Mouse (Mus musculus) ES-Bruce4 (cell line): Measurements from ENCODE around the gene Spock1. TPM values are rescaled to one million over a fixed set of nuclear protein-coding genes. Genes with fewer than 3 reads are reported as not detected.

Experiments
- H3K27ac ChIP-seq: 2 replicates; pipeline ENCODE4 v1.5.1; 2012; ENCODE audit warnings: low read length, inconsistent platforms; ENCODE audit not compliant: insufficient read depth
- H3K27me3 ChIP-seq: 2 replicates; pipeline ENCODE4 v1.6.1; 2012; ENCODE audit warnings: mild to moderate bottlenecking, low read length, inconsistent platforms; ENCODE audit not compliant: control insufficient read depth, poor library complexity, insufficient read depth, severe bottlenecking
- H3K36me3 ChIP-seq: 2 replicates; pipeline ENCODE4 v1.6.1; 2012; ENCODE audit warnings: inconsistent platforms, mild to moderate bottlenecking, low read length, moderate library complexity; ENCODE audit not compliant: control insufficient read depth, poor library complexity, insufficient read depth, severe bottlenecking
- H3K4me1 ChIP-seq: one replicate; pipeline ENCODE4 v1.8.1; 2011; ENCODE audit warnings: low read length; ENCODE audit not compliant: control insufficient read depth, insufficient read depth
- H3K4me3 ChIP-seq: 2 replicates; pipeline ENCODE4 v1.5.1; 2011; ENCODE audit warnings: low read depth, mild to moderate bottlenecking, low read length
- H3K9ac ChIP-seq: 2 replicates; pipeline ENCODE4 v1.6.1; 2012; ENCODE audit warnings: low read depth, mild to moderate bottlenecking, inconsistent platforms; ENCODE audit not compliant: poor library complexity, severe bottlenecking
- H3K9me3 ChIP-seq: replicated peaks from 2 replicates; pipeline ENCODE4 v1.6.1; 2012; ENCODE audit warnings: mild to moderate bottlenecking, low read length, inconsistent platforms; ENCODE audit not compliant: control insufficient read depth, poor library complexity, insufficient read depth, severe bottlenecking
- CTCF ChIP-seq: IDR thresholded peaks from one replicate; pipeline ENCODE4 v1.8.1; 2011; ENCODE audit warnings: low read depth, low read length
- EP300 ChIP-seq: IDR thresholded peaks from 2 replicates; pipeline ENCODE4 v1.6.1; 2011; ENCODE audit warnings: low read depth, low read length; ENCODE audit not compliant: insufficient read depth
- POLR2A ChIP-seq: IDR thresholded peaks from one replicate; pipeline ENCODE4 v1.8.1; 2011; ENCODE audit warnings: low read length; ENCODE audit not compliant: insufficient read depth
- polyA plus RNA-seq: library from polyadenylated mRNA; stranded (reverse); fragments of >200 nt; gene quantifications from 2 replicates; pipeline ENCODE4 v1.2.4, GENCODE M21; 2011; ENCODE audit warnings: low read depth; ENCODE audit not compliant: missing spikeins, insufficient read depth, insufficient read length

Spock1 gene
- polyA plus RNA-seq, 1 experiment, result 0.61 TPM

- Histone ChIP-seq H3K27me3 (no peaks in the 10 kb centered on the region), H3K4me1 (no peaks in the 10 kb centered on the region), H3K27ac (no peak overlapping the region), H3K36me3 (no peaks in the 10 kb centered on the region), H3K9ac (no peak overlapping the region), H3K9me3 (0 out of 2 replicates have a peak, but pooled peaks cover 6% of the 10 kb centered on the region), H3K4me3 (no peak overlapping the region)
- TF ChIP-seq CTCF (no peak), EP300 (no peak), POLR2A (no peak)
These were observed 373.8 kb downstream of the Spock1 start for GRCm38 (mm10) chr13:57534325-57534724.

- no peaks in the 10 kb centered on the region for H3K27me3 ChIP-seq
- H3K27ac ChIP-seq, result peak overlapping the region; percentile 53
- H3K4me1 ChIP-seq, result peaks cover 2% of the 10 kb centered on the region
- no peak overlapping the region for H3K9ac ChIP-seq
- H3K36me3 ChIP-seq, result no peaks in the 10 kb centered on the region
- no peak overlapping the region for H3K4me3 ChIP-seq
- TF ChIP-seq EP300 (no peak), POLR2A (no peak), CTCF (no peak)
- H3K9me3 ChIP-seq, result peaks cover 8% of the 10 kb centered on the region; the same call in 1 of the 2 replicates
These were observed 382.2 kb downstream of the Spock1 start for GRCm38 (mm10) chr13:57525946-57526345.

GRCm38 (mm10) chr13:57524546-57524945 lies 383.6 kb downstream of the Spock1 start:
- H3K9me3 ChIP-seq, result peaks cover 5% of the 10 kb centered on the region; the same call in 1 of the 2 replicates
- H3K36me3 ChIP-seq, result no peaks in the 10 kb centered on the region
- H3K27me3 ChIP-seq, result no peaks in the 10 kb centered on the region
- H3K4me3 ChIP-seq, result no peak overlapping the region
- no peak overlapping the region for H3K27ac ChIP-seq
- H3K9ac ChIP-seq, result no peak overlapping the region
- H3K4me1 ChIP-seq, result peaks cover 2% of the 10 kb centered on the region
- no peak for TF ChIP-seq POLR2A
- TF ChIP-seq CTCF, result no peak
- no peak for TF ChIP-seq EP300

DNA sequence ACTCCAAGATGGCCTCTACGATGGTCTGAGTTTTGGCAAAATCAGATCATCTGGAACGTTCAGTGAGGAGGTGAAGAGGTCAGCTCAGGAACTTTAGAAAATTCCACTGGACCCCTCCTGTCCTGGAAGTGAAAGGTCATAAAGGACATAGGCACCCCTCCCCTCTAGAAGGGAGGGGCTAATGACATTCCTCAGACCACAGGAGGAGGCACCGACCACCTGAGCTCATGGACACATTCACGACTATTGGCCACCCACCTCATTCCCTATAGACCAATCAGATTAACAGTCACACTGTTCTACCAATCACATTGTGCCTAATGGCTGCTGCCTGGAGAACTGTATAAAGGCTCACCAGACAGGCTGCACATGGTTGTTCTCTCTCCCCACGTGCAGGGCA lies 384.8 kb downstream of the Spock1 start:
- H3K9ac ChIP-seq, result no peak overlapping the region
- no peaks in the 10 kb centered on the region for H3K36me3 ChIP-seq
- no peaks in the 10 kb centered on the region for H3K27me3 ChIP-seq
- TF ChIP-seq CTCF (no peak), POLR2A (no peak), EP300 (no peak)
- H3K4me3 ChIP-seq, result no peak overlapping the region
- peaks cover 2% of the 10 kb centered on the region for H3K4me1 ChIP-seq
- no peak overlapping the region for H3K27ac ChIP-seq
- peaks cover 5% of the 10 kb centered on the region; the same call in 1 of the 2 replicates for H3K9me3 ChIP-seq

- no peak overlapping the region for H3K9ac ChIP-seq
- H3K4me1 ChIP-seq, result peaks cover 2% of the 10 kb centered on the region
- peaks cover 5% of the 10 kb centered on the region; the same call in 1 of the 2 replicates for H3K9me3 ChIP-seq
- H3K27me3 ChIP-seq, result no peaks in the 10 kb centered on the region
- no peak overlapping the region for H3K4me3 ChIP-seq
- H3K36me3 ChIP-seq, result no peaks in the 10 kb centered on the region
- no peak overlapping the region for H3K27ac ChIP-seq
- no peak for TF ChIP-seq CTCF
- no peak for TF ChIP-seq POLR2A
- TF ChIP-seq EP300, result no peak
These were observed 385.8 kb downstream of the Spock1 start for GRCm38 (mm10) chr13:57522319-57522718.

DNA sequence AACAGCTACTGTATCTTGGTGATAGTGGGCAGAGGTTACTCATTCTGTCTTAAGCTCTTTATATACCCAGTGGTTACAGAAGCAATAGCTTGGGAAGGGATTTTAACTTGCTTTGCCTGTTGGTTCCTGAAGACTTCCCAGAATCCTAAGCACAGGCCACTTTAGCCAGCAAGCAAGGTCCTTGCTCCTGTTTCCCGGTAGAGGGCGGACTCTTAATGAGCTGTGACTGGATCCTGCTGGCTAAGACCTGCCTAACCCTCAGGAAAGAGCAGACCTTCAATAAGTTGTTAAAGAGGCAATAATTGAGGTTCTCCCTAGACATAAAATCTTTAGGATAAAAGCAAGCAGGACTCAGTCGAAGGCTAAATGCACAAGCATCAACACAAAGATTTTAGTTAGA lies 387.0 kb downstream of the Spock1 start:
- Histone ChIP-seq H3K9me3 (peaks cover 5% of the 10 kb centered on the region; the same call in 1 of the 2 replicates), H3K27me3 (no peaks in the 10 kb centered on the region), H3K36me3 (no peaks in the 10 kb centered on the region), H3K27ac (no peak overlapping the region), H3K4me3 (no peak overlapping the region), H3K4me1 (peaks cover 2% of the 10 kb centered on the region), H3K9ac (no peak overlapping the region)
- peak; percentile 67 for TF ChIP-seq CTCF
- 0 out of 2 replicates have a peak, but pooled peaks have one; percentile 44 for TF ChIP-seq EP300
- TF ChIP-seq POLR2A, result no peak
